Mouse (Mus musculus) urinary bladder, postnatal 0 days (tissue): Measurements from ENCODE around the gene Gfpt2. TPM values are rescaled to one million over a fixed set of nuclear protein-coding genes. Genes with fewer than 3 reads are reported as not detected.

Source experiments
- microRNA-seq: library from miRNA; unstranded; fragments of <30 nt; microRNA quantifications from one replicate; pipeline ENCODE4, GENCODE M21; 2016
- polyA plus RNA-seq: library from polyadenylated mRNA; unstranded; fragments of >200 nt; fragmentation: Nextera tagmentation; extraction: Ambion mirVana; gene quantifications from 2 replicates; pipeline ENCODE4 v1.2.1, GENCODE M21; 2015

Gfpt2 gene
- 15.9 and 18.1 TPM in 2 replicates for polyA plus RNA-seq

DNA sequence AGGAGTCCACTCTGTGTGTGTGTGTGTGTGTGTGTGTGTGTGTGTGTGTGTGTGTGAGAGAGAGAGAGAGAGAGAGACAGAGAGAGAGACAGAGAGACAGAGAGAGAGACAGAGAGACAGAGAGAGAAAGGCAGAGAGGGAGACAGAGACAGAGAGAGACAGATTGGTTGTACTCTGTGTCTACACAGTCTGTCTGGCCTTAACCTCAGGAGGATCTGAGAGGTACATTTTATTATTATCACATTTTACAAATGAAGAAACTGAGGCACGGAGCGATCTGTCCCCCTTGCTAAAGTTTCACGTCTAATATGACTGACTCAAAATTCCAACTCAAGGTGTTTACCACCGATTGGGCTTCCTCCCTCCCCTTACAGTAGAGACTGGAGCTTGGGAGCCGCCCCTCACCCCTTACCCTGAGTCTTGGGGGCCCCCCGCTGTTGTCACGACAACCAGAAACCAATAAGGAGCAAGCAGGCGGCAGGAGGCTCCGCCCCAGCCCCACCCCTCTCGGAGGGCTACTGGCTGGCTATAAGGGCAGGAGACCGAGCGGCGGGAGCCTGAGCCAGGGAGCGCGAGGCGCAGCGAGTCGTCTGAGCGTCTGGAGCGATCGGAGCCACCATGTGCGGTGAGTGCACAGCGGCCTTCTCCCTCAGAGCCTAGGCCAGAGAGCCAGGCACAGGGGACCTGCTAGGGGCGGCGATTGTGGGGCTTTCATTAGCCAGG lies at the start of gene Gfpt2:
Gene Gfpt2, plus strand, starts transcription at position 560 of the 723 bp plus-strand sequence.

DNA sequence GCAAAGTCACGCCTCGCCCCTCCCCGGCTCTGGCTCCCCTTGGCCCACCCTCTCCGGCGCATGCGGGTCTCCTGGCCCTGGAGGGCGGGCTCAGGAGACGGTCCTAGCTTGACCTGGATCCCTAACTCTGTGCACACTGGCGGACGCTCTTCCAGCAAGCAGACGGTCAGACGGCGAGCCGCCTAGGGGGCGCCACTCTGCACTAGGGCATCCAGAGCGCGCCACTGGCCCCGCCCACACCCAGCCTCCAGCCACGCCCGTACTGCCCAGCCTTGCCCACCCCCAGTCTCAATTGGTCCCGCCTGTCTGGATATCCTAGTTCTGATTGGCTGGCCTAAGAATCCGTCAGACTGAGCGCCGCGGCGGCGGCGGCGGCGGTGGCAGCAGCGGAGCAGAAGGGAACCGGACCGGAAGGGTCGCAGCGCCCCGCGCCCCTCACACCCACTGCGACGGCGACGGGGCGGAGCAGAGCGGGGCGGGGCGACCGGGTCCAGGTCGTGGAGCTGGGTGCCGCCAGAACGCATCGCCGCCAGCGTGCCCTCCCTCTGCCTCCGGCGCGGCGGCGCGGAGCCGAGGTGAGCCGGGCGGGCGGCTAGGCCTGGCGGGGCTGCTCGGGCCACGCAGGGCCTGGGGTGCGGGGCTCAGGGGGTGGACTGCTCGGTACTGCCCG lies 52.6 kb downstream of the Gfpt2 start, which contains the start of gene Mapk9:
Gene Mapk9, plus strand, starts transcription at position 351 of the 670 bp plus-strand sequence.

Small RNA genes lying within 50 kb of the gene (microRNA-seq; reads per million reads assigned to microRNA genes)
- not detected for gene Gm23813

Other genes starting within 250 kb of the Gfpt2 start
- not detected in 2 replicates for gene Olfr1380, start 237.3 kb upstream of the Gfpt2 start, polyA plus RNA-seq
- 1.0 and 1.1 TPM in 2 replicates for gene Flt4, start 184.9 kb upstream of the Gfpt2 start, polyA plus RNA-seq
- 0.48 TPM in 1 of 2 replicates, not detected in the other for gene Scgb3a1, start 130.6 kb upstream of the Gfpt2 start, polyA plus RNA-seq
- 20.9 and 26.0 TPM in 2 replicates for gene Cnot6, start 81.5 kb upstream of the Gfpt2 start, polyA plus RNA-seq
- gene Mapk9, start 52.6 kb downstream of the Gfpt2 start, polyA plus RNA-seq = 19.3 and 23.2 TPM in 2 replicates
- 0.25 and 0.64 TPM in 2 replicates for gene Rasgef1c, start 107.7 kb downstream of the Gfpt2 start, polyA plus RNA-seq
- 39.7 and 40.9 TPM in 2 replicates for gene Rnf130, start 231.2 kb downstream of the Gfpt2 start, polyA plus RNA-seq